Mouse (Mus musculus) cerebellum, adult 2 months (tissue): ENCODE data around the gene Ppp2r3c.

ENCODE experiments used
- CTCF ChIP-seq: fragments of 200-500 bp; IDR thresholded peaks from 2 replicates; pipeline ENCODE4 v1.5.1; 2011; ENCODE audit warnings: low read depth, mild to moderate bottlenecking, control low read depth, low read length, moderate library complexity, borderline replicate concordance; ENCODE audit not compliant: insufficient read depth
- POLR2A ChIP-seq: fragments of 200-500 bp; IDR thresholded peaks from 2 replicates; pipeline ENCODE4 v1.6.1; 2011; ENCODE audit warnings: low read length, control low read depth, borderline replicate concordance; ENCODE audit not compliant: insufficient read depth

GRCm38 (mm10) chr12:55299336-55299735, 3.5 kb downstream of the Ppp2r3c start, which contains the start of gene 1110008L16Rik:
- no peak for TF ChIP-seq CTCF
- TF ChIP-seq POLR2A: no peak
